8 mouse cellular contexts compared by ENCODE assay signal in genomic region chr3:100568443-100569390, GRCm38 (mm10).
DNase-seq lines count a peak whose midpoint lies in the region; ATAC-seq and TF ChIP-seq lines count a peak whose summit lies in the region.

No protein-coding gene starts in this region.

- whole genome bisulfite sequencing in embryonic facial prominence, embryonic 11.5 days, result 86% methylated on average over 13 of the region's 13 CpGs
- 86% methylated on average over 13 of the region's 13 CpGs for WGBS in embryonic facial prominence, embryonic 10.5 days
- 89% methylated on average over 13 of the region's 13 CpGs for WGBS in midbrain, embryonic 13.5 days
- WGBS in midbrain, embryonic 11.5 days, result 85% methylated on average over 13 of the region's 13 CpGs
- WGBS in hindbrain, embryonic 13.5 days, result 88% methylated on average over 13 of the region's 13 CpGs
- 82% methylated on average over 13 of the region's 13 CpGs for WGBS in small intestine, adult 2 months

- no peaks in the 10 kb centered on the region for H3K36me3 ChIP-seq in embryonic facial prominence, embryonic 11.5 days (replicated peaks; ENCODE audit: control insufficient read depth, insufficient read depth, low read depth, low read length)
- peaks cover 8% of the 10 kb centered on the region; the same call in 1 of the 2 replicates for H3K36me3 ChIP-seq in embryonic facial prominence, embryonic 10.5 days (replicated peaks)
- H3K36me3 ChIP-seq in midbrain, embryonic 13.5 days, result peaks cover 13% of the 10 kb centered on the region; the same call in 1 of the 2 replicates
- H3K36me3 ChIP-seq in midbrain, embryonic 11.5 days (ENCODE audit: control insufficient read depth, insufficient read depth, low read length), result no peaks in the 10 kb centered on the region
- peaks cover 14% of the 10 kb centered on the region; the same call in 1 of the 2 replicates for H3K36me3 ChIP-seq in hindbrain, embryonic 13.5 days
- H3K36me3 ChIP-seq in small intestine, adult 2 months (ENCODE audit: control insufficient read depth, insufficient read depth, low read length), result peaks cover 12% of the 10 kb centered on the region

- H3K9me3 ChIP-seq in embryonic facial prominence, embryonic 11.5 days (replicated peaks; ENCODE audit: control insufficient read depth, low read length), result no peaks in the 10 kb centered on the region
- no peaks in the 10 kb centered on the region for H3K9me3 ChIP-seq in embryonic facial prominence, embryonic 10.5 days
- H3K9me3 ChIP-seq in midbrain, embryonic 13.5 days, result no peaks in the 10 kb centered on the region
- no peaks in the 10 kb centered on the region for H3K9me3 ChIP-seq in midbrain, embryonic 11.5 days (ENCODE audit: control insufficient read depth, low read length)
- no peaks in the 10 kb centered on the region for H3K9me3 ChIP-seq in hindbrain, embryonic 13.5 days

- no peak overlapping the region for H3K27ac ChIP-seq in embryonic facial prominence, embryonic 11.5 days (replicated peaks; ENCODE audit: low read depth, low read length)
- H3K27ac ChIP-seq in embryonic facial prominence, embryonic 10.5 days (replicated peaks), result no peak overlapping the region
- no peak overlapping the region for H3K27ac ChIP-seq in midbrain, embryonic 13.5 days
- no peak overlapping the region for H3K27ac ChIP-seq in midbrain, embryonic 11.5 days (ENCODE audit: low read depth, low read length)
- no peak overlapping the region for H3K27ac ChIP-seq in hindbrain, embryonic 13.5 days
- H3K27ac ChIP-seq in small intestine, adult 2 months (ENCODE audit: insufficient read depth, low read depth, low read length), result no peak overlapping the region

- no peaks in the 10 kb centered on the region for H3K27me3 ChIP-seq in embryonic facial prominence, embryonic 11.5 days (ENCODE audit: control insufficient read depth, insufficient read depth, low read length)
- H3K27me3 ChIP-seq in embryonic facial prominence, embryonic 10.5 days (replicated peaks; ENCODE audit: low read depth, poor library complexity, severe bottlenecking), result no peaks in the 10 kb centered on the region
- no peaks in the 10 kb centered on the region for H3K27me3 ChIP-seq in midbrain, embryonic 13.5 days
- no peaks in the 10 kb centered on the region for H3K27me3 ChIP-seq in midbrain, embryonic 11.5 days (ENCODE audit: control insufficient read depth, insufficient read depth, low read length)
- H3K27me3 ChIP-seq in hindbrain, embryonic 13.5 days, result no peaks in the 10 kb centered on the region
- no peaks in the 10 kb centered on the region for H3K27me3 ChIP-seq in small intestine, adult 2 months (ENCODE audit: control insufficient read depth, insufficient read depth, low read length)

- TF ChIP-seq POLR2A in small intestine, adult 2 months (IDR thresholded peaks at IDR 0.05; ENCODE audit: low read depth, low read length), result no peak

- no peak overlapping the region for H3K4me3 ChIP-seq in embryonic facial prominence, embryonic 11.5 days (ENCODE audit: low read depth, low read length)
- no peak overlapping the region for H3K4me3 ChIP-seq in embryonic facial prominence, embryonic 10.5 days
- H3K4me3 ChIP-seq in midbrain, embryonic 13.5 days (replicated peaks), result no peak overlapping the region
- H3K4me3 ChIP-seq in midbrain, embryonic 11.5 days (ENCODE audit: low read depth, low read length), result no peak overlapping the region
- H3K4me3 ChIP-seq in hindbrain, embryonic 13.5 days, result no peak overlapping the region
- no peak overlapping the region for H3K4me3 ChIP-seq in small intestine, adult 2 months (ENCODE audit: low read depth, low read length)

- no peak overlapping the region for H3K9ac ChIP-seq in embryonic facial prominence, embryonic 11.5 days (replicated peaks; ENCODE audit: low read length)
- no peak overlapping the region for H3K9ac ChIP-seq in midbrain, embryonic 13.5 days (replicated peaks)
- no peak overlapping the region for H3K9ac ChIP-seq in midbrain, embryonic 11.5 days (ENCODE audit: low read length)
- H3K9ac ChIP-seq in hindbrain, embryonic 13.5 days, result no peak overlapping the region

- no peak overlapping the region for H3K4me2 ChIP-seq in embryonic facial prominence, embryonic 11.5 days (ENCODE audit: low read depth, low read length)
- H3K4me2 ChIP-seq in midbrain, embryonic 13.5 days (replicated peaks), result no peak overlapping the region
- no peak overlapping the region for H3K4me2 ChIP-seq in midbrain, embryonic 11.5 days
- H3K4me2 ChIP-seq in hindbrain, embryonic 13.5 days, result no peak overlapping the region

- TF ChIP-seq CTCF in small intestine, adult 2 months (IDR thresholded peaks at IDR 0.05; ENCODE audit: extremely low read depth, insufficient read length, insufficient replicate concordance, low read depth, low read length), result peak; percentile 39; the same call in 1 of the 2 replicates

- H3K4me1 ChIP-seq in embryonic facial prominence, embryonic 11.5 days (ENCODE audit: control insufficient read depth, insufficient read depth, low read length), result no peaks in the 10 kb centered on the region
- no peaks in the 10 kb centered on the region for H3K4me1 ChIP-seq in embryonic facial prominence, embryonic 10.5 days
- H3K4me1 ChIP-seq in midbrain, embryonic 13.5 days (replicated peaks), result no peaks in the 10 kb centered on the region
- no peaks in the 10 kb centered on the region for H3K4me1 ChIP-seq in midbrain, embryonic 11.5 days (ENCODE audit: control insufficient read depth, insufficient read depth, low read length)
- H3K4me1 ChIP-seq in hindbrain, embryonic 13.5 days (replicated peaks), result no peaks in the 10 kb centered on the region
- no peaks in the 10 kb centered on the region for H3K4me1 ChIP-seq in small intestine, adult 2 months (ENCODE audit: control insufficient read depth, insufficient read depth, insufficient read length, low read length)

- peak; percentile 45 for DNase-seq in embryonic facial prominence, embryonic 11.5 days (ENCODE audit: low spot score)
- no peak for DNase-seq in embryonic facial prominence, embryonic 10.5 days (ENCODE audit: low spot score)
- DNase-seq in midbrain, embryonic 11.5 days (ENCODE audit: low spot score, missing footprints), result no peak
- DNase-seq in T-cell, adult 2 months (ENCODE audit: low spot score), result no peak
- DNase-seq in cerebellum, postnatal 36 days, result no peak

- ATAC-seq in embryonic facial prominence, embryonic 11.5 days (replicated peaks; ENCODE audit: insufficient number of reproducible peaks, low FRiP score, low TSS enrichment, low read depth), result no peak
- ATAC-seq in midbrain, embryonic 13.5 days, result peak; percentile 65; the same call in 1 of the 2 replicates
- no peak for ATAC-seq in midbrain, embryonic 11.5 days (ENCODE audit: low FRiP score)
- ATAC-seq in hindbrain, embryonic 13.5 days (ENCODE audit: low FRiP score), result 0 out of 2 replicates have a peak, but pooled peaks have one; percentile 32

Comparison
In these comparisons a context has a peak if more than half of its experiments do, and no peak if none do; other contexts are left out.
1. ATAC-seq: peak in midbrain, embryonic 13.5 days (single experiment) and hindbrain, embryonic 13.5 days (single experiment); none in embryonic facial prominence, embryonic 11.5 days (single experiment) and midbrain, embryonic 11.5 days (single experiment).